Comparison of ENCODE assay signal across 10 mouse cellular contexts in genomic region chr11:76337764-76338163, GRCm38 (mm10).
DNase-seq lines count a peak whose midpoint lies in the region; ATAC-seq and TF ChIP-seq lines count a peak whose summit lies in the region.
"Had no signal": no experiment of that assay in that cellular context is flagged by ENCODE, and none has a peak within 500 bp of the region (broad histone marks: within the 10 kb centered on the region; RNA-seq: fewer than 3 reads in every experiment).

No protein-coding gene starts in this region.

- H3K4me3 ChIP-seq in midbrain, embryonic 14.5 days (replicated peaks; ENCODE audit: low read depth, low read length): no peak overlapping the region
- H3K4me3 ChIP-seq in midbrain, postnatal 0 days (ENCODE audit: low read depth, low read length): no peak overlapping the region
- H3K4me3 ChIP-seq in embryonic fibroblast, embryonic 13.5 days (ENCODE audit: insufficient read depth, low read length): no peak overlapping the region
- H3K4me3 ChIP-seq in liver, embryonic 11.5 days (ENCODE audit: low read depth, low read length): no peak overlapping the region
- H3K4me3 ChIP-seq: forebrain, embryonic 13.5 days had no signal

- no peak for TF ChIP-seq CTCF in midbrain, postnatal 0 days (IDR thresholded peaks at IDR 0.05)
- TF ChIP-seq CTCF in embryonic fibroblast, embryonic 13.5 days (IDR thresholded peaks at IDR 0.05; ENCODE audit: borderline replicate concordance, insufficient read depth, low read length): no peak

- no peak for DNase-seq in midbrain, embryonic 14.5 days
- no peak for DNase-seq in midbrain, postnatal 0 days (ENCODE audit: low spot score)
- no peak for DNase-seq in liver, embryonic 11.5 days (ENCODE audit: low spot score)
- DNase-seq in thymus, postnatal 36 days: peak; percentile 56 to 71
- DNase-seq in ovary, postnatal 36 days (ENCODE audit: low spot score): no peak
- DNase-seq in spleen, postnatal 4 days (ENCODE audit: low spot score in 2 of 2): no peak
- DNase-seq: cerebellum, adult 11 months had no signal

- 12% methylated on average over 7 of the region's 7 CpGs for WGBS in midbrain, embryonic 14.5 days
- WGBS in midbrain, postnatal 0 days: 9% methylated on average over 7 of the region's 7 CpGs
- WGBS in liver, embryonic 11.5 days: 6% methylated on average over 7 of the region's 7 CpGs

- H3K4me2 ChIP-seq in midbrain, embryonic 14.5 days (ENCODE audit: low read length): 0 out of 2 replicates have a peak overlapping the region, but pooled peaks have one; percentile 3
- no peak overlapping the region for H3K4me2 ChIP-seq in midbrain, postnatal 0 days (ENCODE audit: low read depth, low read length, poor library complexity, severe bottlenecking)
- H3K4me2 ChIP-seq in liver, embryonic 11.5 days: peak overlapping the region; percentile 35; the same call in 1 of the 2 replicates
- H3K4me2 ChIP-seq: forebrain, embryonic 13.5 days had no signal

- no peaks in the 10 kb centered on the region for H3K36me3 ChIP-seq in midbrain, embryonic 14.5 days (ENCODE audit: control insufficient read depth, insufficient read depth, low read length)
- no peaks in the 10 kb centered on the region for H3K36me3 ChIP-seq in midbrain, postnatal 0 days (ENCODE audit: insufficient read depth, low read length)
- no peaks in the 10 kb centered on the region for H3K36me3 ChIP-seq in liver, embryonic 11.5 days (ENCODE audit: control insufficient read depth, insufficient read depth, low read length)

- H3K9me3 ChIP-seq in midbrain, embryonic 14.5 days (ENCODE audit: control insufficient read depth, low read length): no peaks in the 10 kb centered on the region
- no peaks in the 10 kb centered on the region for H3K9me3 ChIP-seq in midbrain, postnatal 0 days (ENCODE audit: low read length)
- H3K9me3 ChIP-seq in liver, embryonic 11.5 days (ENCODE audit: control insufficient read depth, low read length): no peaks in the 10 kb centered on the region
- H3K9me3 ChIP-seq: forebrain, embryonic 13.5 days had no signal

- H3K4me1 ChIP-seq in midbrain, embryonic 14.5 days (ENCODE audit: control insufficient read depth, insufficient read depth, low read length): no peaks in the 10 kb centered on the region
- 0 out of 2 replicates have a peak, but pooled peaks cover 3% of the 10 kb centered on the region for H3K4me1 ChIP-seq in midbrain, postnatal 0 days (ENCODE audit: insufficient read depth, low read length)
- peaks cover 10% of the 10 kb centered on the region for H3K4me1 ChIP-seq in embryonic fibroblast, embryonic 13.5 days (ENCODE audit: control insufficient read depth, insufficient read depth, low read length)
- 0 out of 2 replicates have a peak, but pooled peaks cover 3% of the 10 kb centered on the region for H3K4me1 ChIP-seq in liver, embryonic 11.5 days (replicated peaks; ENCODE audit: control insufficient read depth, insufficient read depth, low read length)

- no peak for ATAC-seq in midbrain, embryonic 14.5 days (ENCODE audit: low FRiP score, low TSS enrichment)
- no peak for ATAC-seq in midbrain, postnatal 0 days (ENCODE audit: low FRiP score)
- no peak for ATAC-seq in liver, embryonic 11.5 days (replicated peaks; ENCODE audit: low FRiP score)
- ATAC-seq: forebrain, embryonic 13.5 days had no signal

- H3K27me3 ChIP-seq in midbrain, embryonic 14.5 days (ENCODE audit: control insufficient read depth, insufficient read depth, low read length): no peaks in the 10 kb centered on the region
- no peaks in the 10 kb centered on the region for H3K27me3 ChIP-seq in midbrain, postnatal 0 days (ENCODE audit: insufficient read depth, low read length)
- H3K27me3 ChIP-seq in liver, embryonic 11.5 days (replicated peaks; ENCODE audit: control insufficient read depth, insufficient read depth, low read length): no peaks in the 10 kb centered on the region
- H3K27me3 ChIP-seq: forebrain, embryonic 13.5 days had no signal

- no peak for TF ChIP-seq POLR2A in embryonic fibroblast, embryonic 13.5 days (IDR thresholded peaks at IDR 0.05; ENCODE audit: low read depth, low read length)

- no peak overlapping the region for H3K9ac ChIP-seq in midbrain, embryonic 14.5 days (replicated peaks; ENCODE audit: low read length)
- H3K9ac ChIP-seq in midbrain, postnatal 0 days (replicated peaks; ENCODE audit: low read length, poor library complexity, severe bottlenecking): no peak overlapping the region
- H3K9ac ChIP-seq in liver, embryonic 11.5 days (ENCODE audit: low read depth, low read length): no peak overlapping the region
- H3K9ac ChIP-seq: forebrain, embryonic 13.5 days had no signal

- H3K27ac ChIP-seq in midbrain, embryonic 14.5 days (replicated peaks; ENCODE audit: low read depth, low read length): no peak overlapping the region
- no peak overlapping the region for H3K27ac ChIP-seq in midbrain, postnatal 0 days (ENCODE audit: low read depth, low read length)
- 0 out of 2 replicates have a peak overlapping the region, but pooled peaks have one; percentile 12 for H3K27ac ChIP-seq in embryonic fibroblast, embryonic 13.5 days (ENCODE audit: insufficient read depth, low read length)
- H3K27ac ChIP-seq in liver, embryonic 11.5 days (ENCODE audit: low read depth, low read length): no peak overlapping the region
- H3K27ac ChIP-seq: forebrain, embryonic 13.5 days; macrophage had no signal

Comparison
In these comparisons a context has a peak if more than half of its experiments do, and no peak if none do; other contexts are left out.
1. DNase-seq: peak in thymus, postnatal 36 days (2 of 2); none in midbrain, embryonic 14.5 days (single experiment), midbrain, postnatal 0 days (single experiment), liver, embryonic 11.5 days (single experiment), ovary, postnatal 36 days (single experiment) and spleen, postnatal 4 days (0 of 2).